Mouse (Mus musculus) urinary bladder, adult 18-20 months (tissue): ENCODE data around the gene Tmem231.

Experiments
- DNase-seq, 2 experiments: peaks; one replicate each; pipeline ENCODE4 v3.0.0; 2022; ENCODE audit warnings: low spot score in 2 of 2, mixed read lengths in 2 of 2

Tmem231 gene

GRCm38 (mm10) chr8:111864648-111865047, 69.0 kb downstream of the Tmem231 start:
- DNase-seq: no peak

DNA sequence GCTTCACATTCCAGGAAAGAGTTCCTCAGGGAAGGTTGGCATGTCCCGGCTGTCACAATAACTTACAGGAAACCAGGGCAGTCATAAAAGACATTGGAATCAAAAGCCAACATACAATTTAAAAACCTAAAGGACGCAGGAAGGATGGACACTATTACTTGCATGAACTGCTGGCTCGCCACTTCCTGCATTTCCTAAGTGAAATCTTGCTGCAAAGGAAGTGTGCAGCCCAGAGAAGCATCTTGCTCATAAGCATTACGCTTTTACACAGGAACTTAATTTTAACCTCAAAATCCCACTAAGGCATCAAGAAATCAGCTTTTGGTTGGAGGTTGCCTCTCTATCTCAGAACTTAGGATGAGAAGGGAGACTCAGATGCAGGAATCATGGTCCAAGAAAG, 70.4 kb downstream of the Tmem231 start:
- DNase-seq: no peak
